Mouse (Mus musculus): ENCODE data around the gene Slc22a2.

- TF ChIP-seq CTCF (IDR thresholded peaks at IDR 0.05; ENCODE audit: borderline replicate concordance, insufficient read depth, low read length), result no peak
- no peak for TF ChIP-seq POLR2A (IDR thresholded peaks at IDR 0.05; ENCODE audit: low read depth, low read length)
Measured at GRCm38 (mm10) chr17:12585366-12585765, 1.4 kb downstream of the Slc22a2 start.
